Mouse (Mus musculus) thymus, adult 2 months (tissue): ENCODE measurements at regions not wholly inside any gene's neighbourhood (a gene's known extent, or its start where the extent isn't known, plus 50 kb on each side); places are given as distances from the start of the nearest gene placed in this dataset.

Experiments
- DNase-seq: peaks from one replicate; pipeline ENCODE4 v3.0.0; 2021
- H3K27ac ChIP-seq: fragments of 200-500 bp; 2 replicates; pipeline ENCODE4 v1.5.1; 2012; ENCODE audit warnings: low read length, control low read depth; ENCODE audit not compliant: control insufficient read depth, insufficient read depth
- H3K27me3 ChIP-seq: fragments of 200-500 bp; 2 replicates; pipeline ENCODE4 v1.6.1; 2012; ENCODE audit warnings: mild to moderate bottlenecking, low read length, moderate library complexity, mixed read lengths; ENCODE audit not compliant: control insufficient read depth, insufficient read depth
- H3K36me3 ChIP-seq: fragments of 200-500 bp; 2 replicates; pipeline ENCODE4 v1.6.1; 2012; ENCODE audit warnings: mild to moderate bottlenecking, low read length, moderate library complexity; ENCODE audit not compliant: control insufficient read depth, insufficient read depth
- H3K4me1 ChIP-seq: fragments of 200-500 bp; replicated peaks from 2 replicates; pipeline ENCODE4 v1.6.1; 2012; ENCODE audit warnings: low read length; ENCODE audit not compliant: control insufficient read depth, insufficient read depth
- H3K4me3 ChIP-seq: fragments of 200-500 bp; 2 replicates; pipeline ENCODE4 v1.5.1; 2012; ENCODE audit warnings: mild to moderate bottlenecking, low read length, control low read depth, moderate library complexity; ENCODE audit not compliant: control insufficient read depth, insufficient read depth
- CTCF ChIP-seq: fragments of 200-500 bp; IDR thresholded peaks from 2 replicates; pipeline ENCODE4 v1.5.1; 2012; ENCODE audit warnings: mild to moderate bottlenecking, control low read depth, low read length, moderate library complexity, borderline replicate concordance; ENCODE audit not compliant: control insufficient read depth, poor library complexity, insufficient read depth; ENCODE audit errors: extremely low read depth
- POLR2A ChIP-seq: fragments of 200-500 bp; IDR thresholded peaks from 2 replicates; pipeline ENCODE4 v1.6.1; 2012; ENCODE audit warnings: mild to moderate bottlenecking, low read length, control low read depth, moderate library complexity; ENCODE audit not compliant: control insufficient read depth, poor library complexity, insufficient read depth; ENCODE audit errors: extremely low read depth
- WGBS: fragments of 180-500 bp; shearing (Covaris S2); methylation state at CpG from one replicate; pipeline ENCODE4 v1.1.7; 2018; 5-methylcytosine and 5-hydroxymethylcytosine counted together

DNA sequence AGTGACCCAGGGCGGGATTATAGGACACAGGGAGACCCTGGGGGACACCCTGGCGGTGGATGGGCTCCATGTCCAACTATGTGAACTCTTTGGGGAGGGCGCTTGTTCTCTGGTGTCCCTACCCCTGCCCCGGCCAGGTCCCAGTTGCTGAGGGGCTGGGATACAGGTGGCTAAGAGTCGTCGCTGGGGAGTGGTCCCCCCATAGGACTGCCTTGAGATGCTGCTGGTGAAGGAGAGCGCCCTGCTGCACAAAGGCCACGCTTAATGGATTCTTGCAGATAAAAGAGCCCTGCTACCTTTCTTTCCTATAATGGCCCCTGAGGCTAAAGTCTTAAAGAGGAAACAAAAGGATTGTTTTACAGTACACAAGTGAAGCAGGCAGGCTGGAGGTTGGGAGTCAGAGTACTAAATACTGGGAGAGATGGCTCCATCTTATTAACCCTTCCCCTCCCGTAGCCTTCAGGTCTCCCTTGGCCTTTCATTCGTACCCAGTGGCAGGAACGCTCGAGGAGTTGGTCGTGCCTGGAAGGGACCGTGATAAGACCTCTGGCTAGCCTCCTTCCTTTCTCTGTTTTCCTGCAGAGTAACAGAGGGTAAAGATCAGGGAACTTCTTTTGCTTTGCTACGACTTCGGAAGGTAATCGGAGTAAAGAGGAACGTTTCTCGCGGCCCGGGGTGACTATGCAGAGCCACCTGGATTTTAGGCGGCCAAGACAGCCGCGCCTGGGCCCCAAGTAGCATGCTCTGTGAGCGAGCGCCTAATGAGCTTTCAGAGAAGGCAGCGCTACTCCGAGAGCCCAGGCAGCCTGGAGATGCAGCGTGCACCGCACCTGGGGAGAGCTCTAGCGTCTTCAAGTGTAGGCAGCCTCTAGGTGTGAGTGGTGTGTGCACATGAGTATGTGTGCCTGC is 682.9 kb upstream of the Car8 start:
- Histone ChIP-seq H3K27ac (no peak overlapping the region), H3K36me3 (no peaks in the 10 kb centered on the region), H3K4me1 (peaks cover 12% of the 10 kb centered on the region), H3K27me3 (no peaks in the 10 kb centered on the region), H3K4me3 (no peak overlapping the region)
- 37% methylated on average over 31 of the region's 31 CpGs for WGBS
- TF ChIP-seq POLR2A, result no peak
- TF ChIP-seq CTCF, result no peak
- DNase-seq, result peak; percentile 39

GRCm38 (mm10) chr4:8920306-8920705 is 681.5 kb upstream of the Car8 start:
- 97% methylated on average over 2 of the region's 2 CpGs for WGBS
- no peak for TF ChIP-seq CTCF
- TF ChIP-seq POLR2A, result no peak
- no peak overlapping the region for H3K27ac ChIP-seq
- H3K4me1 ChIP-seq, result peaks cover 5% of the 10 kb centered on the region
- no peak overlapping the region for H3K4me3 ChIP-seq
- H3K36me3 ChIP-seq, result no peaks in the 10 kb centered on the region
- no peak for DNase-seq
- H3K27me3 ChIP-seq, result no peaks in the 10 kb centered on the region

GRCm38 (mm10) chr4:8919366-8919984 is 680.6 kb upstream of the Car8 start:
- Histone ChIP-seq H3K4me3 (no peak overlapping the region), H3K4me1 (peaks cover 7% of the 10 kb centered on the region), H3K27ac (no peak overlapping the region), H3K36me3 (no peaks in the 10 kb centered on the region), H3K27me3 (no peaks in the 10 kb centered on the region)
- WGBS, result 46% methylated on average over 9 of the region's 9 CpGs
- DNase-seq, result no peak
- TF ChIP-seq POLR2A, result no peak
